8 mouse cellular contexts compared by ENCODE assay signal in the genomic region with DNA sequence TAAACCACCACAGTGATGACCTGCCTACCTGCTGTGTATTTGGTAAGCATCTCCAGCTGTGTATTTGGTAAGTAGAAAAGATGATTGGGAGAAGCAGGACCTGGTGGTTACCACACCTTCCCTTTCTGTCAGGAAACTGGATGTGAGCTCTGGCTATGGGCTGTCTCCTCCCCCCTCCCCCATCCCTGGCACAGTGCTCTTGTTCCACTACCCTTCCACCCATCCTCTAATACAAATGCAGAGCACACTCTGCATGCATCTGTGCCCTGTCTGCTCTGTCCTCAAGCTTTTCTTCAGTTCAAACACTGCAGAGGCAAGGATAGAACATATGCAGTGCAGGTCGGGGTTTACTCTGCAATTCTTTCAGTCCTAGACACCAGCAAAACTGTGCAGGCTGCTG. TPM values are rescaled to one million over a fixed set of nuclear protein-coding genes. Genes with fewer than 3 reads are reported as not detected.
DNase-seq lines count a peak whose midpoint lies in the region; ATAC-seq and TF ChIP-seq lines count a peak whose summit lies in the region.

No protein-coding gene starts in this region.

- H3K4me2 ChIP-seq in intestine, embryonic 14.5 days (ENCODE audit: low read length) = peak overlapping the region; percentile 43
- H3K4me2 ChIP-seq in myocyte (ENCODE audit: low read depth) = peak overlapping the region; percentile 83

- peak overlapping the region; percentile 77 for H3K27ac ChIP-seq in liver, adult 2 months (replicated peaks; ENCODE audit: insufficient read depth, low read depth, low read length)
- H3K27ac ChIP-seq in intestine, embryonic 14.5 days (ENCODE audit: low read depth) = peak overlapping the region; percentile 89; the same call in 1 of the 2 replicates

- peaks cover 8% of the 10 kb centered on the region for H3K36me3 ChIP-seq in liver, adult 2 months (ENCODE audit: control insufficient read depth, insufficient read depth, low read length)
- H3K36me3 ChIP-seq in intestine, embryonic 14.5 days (ENCODE audit: control insufficient read depth, insufficient read depth, low read length) = no peaks in the 10 kb centered on the region
- no peaks in the 10 kb centered on the region for H3K36me3 ChIP-seq in myocyte (ENCODE audit: control insufficient read depth, insufficient read depth)

- no peak for ATAC-seq in CD4-positive, CD25-positive, alpha-beta regulatory T cell, adult 4 months
- ATAC-seq in intestine, embryonic 14.5 days (replicated peaks; ENCODE audit: low FRiP score, low TSS enrichment, low read depth) = no peak
- no peak for ATAC-seq in inflammation-experienced regulatory T-cells, adult 6 months

- H3K9ac ChIP-seq in liver, adult 2 months (ENCODE audit: low read depth, low read length) = peak overlapping the region; percentile 40
- H3K9ac ChIP-seq in intestine, embryonic 14.5 days (ENCODE audit: low read length) = no peak overlapping the region

- TF ChIP-seq POLR2A in liver, adult 2 months (IDR thresholded peaks at IDR 0.05; ENCODE audit: extremely low read depth, insufficient read depth, low read length) = no peak
- no peak for TF ChIP-seq POLR2A in myocyte (IDR thresholded peaks at IDR 0.05; ENCODE audit: insufficient read length, low read depth)

- no peak overlapping the region for H3ac ChIP-seq in myocyte (ENCODE audit: control insufficient read depth, insufficient read length)

- H3K9me3 ChIP-seq in intestine, embryonic 14.5 days (ENCODE audit: control insufficient read depth, low read length) = no peaks in the 10 kb centered on the region

- peak; percentile 12 for DNase-seq in CD4-positive, CD25-positive, alpha-beta regulatory T cell, adult 2 months (ENCODE audit: low read depth, low spot score)
- DNase-seq in liver, adult 2 months (ENCODE audit: extremely low read depth, low read depth, low spot score) = peak; percentile 24
- DNase-seq in liver = no peak
- no peak for DNase-seq in intestine, embryonic 14.5 days (ENCODE audit: low spot score)
- DNase-seq in ovary, adult 18-20 months (ENCODE audit: low spot score) = no peak

- H3K79me2 ChIP-seq in liver, adult 2 months (ENCODE audit: control insufficient read depth, insufficient read depth, low read length) = peaks cover 7% of the 10 kb centered on the region; the same call in 1 of the 2 replicates
- no peaks in the 10 kb centered on the region for H3K79me2 ChIP-seq in myocyte (ENCODE audit: control insufficient read depth, insufficient read depth)

- peaks cover 32% of the 10 kb centered on the region for H3K4me1 ChIP-seq in liver, adult 2 months (ENCODE audit: control insufficient read depth, insufficient read depth, low read length)
- peaks cover 26% of the 10 kb centered on the region for H3K4me1 ChIP-seq in intestine, embryonic 14.5 days (replicated peaks; ENCODE audit: control insufficient read depth, insufficient read depth, low read length)

- TF ChIP-seq CTCF in liver, adult 2 months (IDR thresholded peaks at IDR 0.05; ENCODE audit: low read depth, low read length) = no peak

- WGBS in liver, adult 2 months = 23% methylated on average over 1 of the region's 1 CpGs
- 36% methylated on average over 1 of the region's 1 CpGs for WGBS in intestine, embryonic 14.5 days

- H3K27me3 ChIP-seq in liver, adult 2 months (ENCODE audit: control insufficient read depth, insufficient read depth, low read length) = no peaks in the 10 kb centered on the region
- no peaks in the 10 kb centered on the region for H3K27me3 ChIP-seq in intestine, embryonic 14.5 days (replicated peaks; ENCODE audit: control insufficient read depth, insufficient read depth, low read length)
- H3K27me3 ChIP-seq in myocyte (ENCODE audit: control insufficient read depth, insufficient read depth, insufficient read length) = no peaks in the 10 kb centered on the region

- peak overlapping the region; percentile 32 for H3K4me3 ChIP-seq in liver, adult 2 months (ENCODE audit: insufficient read depth, low read depth, low read length)
- no peak overlapping the region for H3K4me3 ChIP-seq in intestine, embryonic 14.5 days (ENCODE audit: low read depth, low read length)
- H3K4me3 ChIP-seq in myocyte = peak overlapping the region; percentile 13

TF ChIP-seq in myocyte, 11 proteins besides CTCF, POLR2A, EP300 and RAD21:
- TF ChIP-seq MYOD1 (IDR thresholded peaks at IDR 0.05; ENCODE audit: control insufficient read depth in 1 of 3, insufficient read length in 2 of 3, low read depth in 2 of 3) (no peak), REST (IDR thresholded peaks at IDR 0.05; ENCODE audit: insufficient read depth, insufficient read length) (no peak), MYOG (IDR thresholded peaks at IDR 0.05; ENCODE audit: control insufficient read depth in 1 of 3, insufficient read depth in 1 of 3, insufficient read length in 2 of 3, low read depth in 2 of 3) (no peak), POLR2AphosphoS2 (IDR thresholded peaks at IDR 0.05; ENCODE audit: insufficient read length, low read depth) (no peak), CEBPB (IDR thresholded peaks at IDR 0.05; ENCODE audit: insufficient read depth, poor library complexity, severe bottlenecking) (no peak), USF1 (IDR thresholded peaks at IDR 0.05; ENCODE audit: low read depth) (no peak), MAX (IDR thresholded peaks at IDR 0.05; ENCODE audit: low read depth) (no peak), E2F4 (IDR thresholded peaks at IDR 0.05; ENCODE audit: insufficient read depth) (no peak), TCF3 (IDR thresholded peaks at IDR 0.05; ENCODE audit: insufficient read length, low read depth) (no peak), SRF (IDR thresholded peaks at IDR 0.05; ENCODE audit: control insufficient read depth, insufficient read length, low read depth) (no peak), TCF12 (IDR thresholded peaks at IDR 0.05; ENCODE audit: insufficient read depth, poor library complexity, severe bottlenecking) (no peak)

RNA-seq across cellular contexts. Expression of a gene that starts 19.8 kb away (rescaled TPM):
- polyA plus RNA-seq in CD4-positive, CD25-positive, alpha-beta regulatory T cell, adult 4 months (2017; shearing (Covaris generic)) = 1 to 10 TPM; 2.9 to 3.0 TPM
- 0.65 TPM in 1 of 2 replicates, not detected in the other for total RNA-seq in liver, adult 2 months (2014; rRNA removed)
- polyA plus RNA-seq in liver, adult 2 months (2012; rRNA removed) = 0.25 TPM in 1 of 2 replicates, not detected in the other
- 0.26 TPM in 1 of 2 replicates, not detected in the other for polyA plus RNA-seq in intestine, embryonic 14.5 days (2014; fragmentation: Nextera tagmentation; extraction: Ambion mirVana)
- polyA plus RNA-seq in myocyte (2012; fragmentation: generic; extraction: Trizol) = not detected
- polyA plus RNA-seq in inflammation-experienced regulatory T-cells, adult 6 months (2017; shearing (Covaris generic)) = 1 to 10 TPM; 1.9 to 3.2 (median 2.0) TPM

Comparison
In these comparisons a context has a peak if more than half of its experiments do, and no peak if none do; other contexts are left out.
1. DNase-seq: peak in CD4-positive, CD25-positive, alpha-beta regulatory T cell, adult 2 months (single experiment) and liver, adult 2 months (single experiment); none in liver (single experiment), intestine, embryonic 14.5 days (single experiment) and ovary, adult 18-20 months (single experiment).